Mouse (Mus musculus) olfactory bulb, adult 2 months (tissue): ENCODE measurements around the gene Fndc10. TPM values are rescaled to one million over a fixed set of nuclear protein-coding genes. Genes with fewer than 3 reads are reported as not detected.
A peak's percentile ranks its signal among the peaks of the same experiment; 100 is the strongest.

Experiments used
- H3K27ac ChIP-seq: fragments of 200-500 bp; 2 replicates; pipeline ENCODE4 v1.5.1; 2012; ENCODE audit warnings: low read depth, low read length; ENCODE audit not compliant: insufficient read depth
- H3K4me1 ChIP-seq: fragments of 200-500 bp; 2 replicates; pipeline ENCODE4 v1.6.1; 2012; ENCODE audit warnings: low read length; ENCODE audit not compliant: control insufficient read depth, insufficient read depth
- H3K4me3 ChIP-seq: fragments of 200-500 bp; 2 replicates; pipeline ENCODE4 v1.5.1; 2012; ENCODE audit warnings: mild to moderate bottlenecking, low read depth, low read length, moderate library complexity; ENCODE audit not compliant: insufficient read depth
- CTCF ChIP-seq: fragments of 200-500 bp; IDR thresholded peaks from 2 replicates; pipeline ENCODE4 v1.5.1; 2012; ENCODE audit warnings: low read depth, mild to moderate bottlenecking, low read length, moderate library complexity; ENCODE audit not compliant: insufficient read depth
- POLR2A ChIP-seq: fragments of 200-500 bp; IDR thresholded peaks from 2 replicates; pipeline ENCODE4 v1.6.1; 2012; ENCODE audit warnings: mild to moderate bottlenecking, low read depth, low read length, moderate library complexity; ENCODE audit not compliant: insufficient read depth
- WGBS: fragments of 180-500 bp; shearing (Covaris S2); methylation state at CpG from one replicate; pipeline ENCODE4 v1.1.7; 2018; 5-methylcytosine and 5-hydroxymethylcytosine counted together
- polyA plus RNA-seq: library from polyadenylated mRNA; stranded (reverse); fragments of >200 nt; gene quantifications from 2 replicates; pipeline ENCODE4 v1.2.4, GENCODE M21; 2012; ENCODE audit warnings: low replicate concordance; ENCODE audit not compliant: missing spikeins, insufficient read depth, insufficient read length

Gene Fndc10
- polyA plus RNA-seq, 1 experiment = not detected

GRCm38 (mm10) chr4:155700425-155700824 lies 6.3 kb downstream of the Fndc10 start:
- TF ChIP-seq CTCF (no peak), POLR2A (no peak)
- H3K27ac ChIP-seq = no peak overlapping the region
- H3K4me1 ChIP-seq = peaks cover 11% of the 10 kb centered on the region
- H3K4me3 ChIP-seq = no peak overlapping the region

DNA sequence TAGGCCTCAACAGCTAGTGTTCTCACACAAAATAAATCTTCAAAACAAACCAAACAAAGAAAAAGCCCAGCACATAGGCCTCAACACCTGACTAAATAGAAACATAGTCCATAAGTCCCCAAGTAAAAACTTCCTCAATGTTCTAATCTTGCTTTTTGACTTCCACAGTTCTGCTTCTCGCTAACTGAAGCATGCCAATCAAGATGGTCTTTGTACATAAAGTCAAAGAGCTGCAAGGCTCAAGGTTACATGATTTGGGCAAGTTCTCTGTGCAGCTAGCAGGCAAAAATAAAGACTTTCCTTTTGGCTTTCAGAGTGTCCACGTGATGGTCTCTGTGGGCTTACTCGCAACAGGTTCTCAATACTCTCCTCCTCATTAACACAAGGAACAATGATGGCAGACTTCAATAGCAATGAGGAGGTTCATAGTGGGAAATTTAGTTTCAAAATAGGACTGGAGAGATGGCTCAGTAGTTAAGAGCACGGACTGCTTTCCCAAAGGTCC lies 9.3 kb downstream of the Fndc10 start:
- no peak for TF ChIP-seq POLR2A
- no peak for TF ChIP-seq CTCF
- WGBS = 94% methylated on average over 4 of the region's 4 CpGs

GRCm38 (mm10) chr4:155704721-155705591 lies 10.8 kb downstream of the Fndc10 start, which contains the start of gene Ssu72:
TSS of gene Ssu72 (plus strand) at chr4:155704800.
- peak within 1 kb of the TSS; percentile 91 for H3K27ac ChIP-seq
- H3K4me3 ChIP-seq = peak within 1 kb of the TSS; percentile 89
- TF ChIP-seq CTCF = no peak
- peak; percentile 82 for TF ChIP-seq POLR2A
- under 1% methylated on average over 83 of the region's 83 CpGs for WGBS
- H3K4me1 ChIP-seq = peaks cover 2% of the 10 kb centered on the region; the same call in 1 of the 2 replicates

More for the DNA sequence above, 9.3 kb downstream of the Fndc10 start:
- peaks cover 2% of the 10 kb centered on the region; the same call in 1 of the 2 replicates for H3K4me1 ChIP-seq
- no peak overlapping the region for H3K27ac ChIP-seq
- no peak overlapping the region for H3K4me3 ChIP-seq

- TF ChIP-seq POLR2A = no peak
- no peak for TF ChIP-seq CTCF
- H3K4me3 ChIP-seq = peak overlapping the region; percentile 89
- H3K4me1 ChIP-seq = peaks cover 2% of the 10 kb centered on the region; the same call in 1 of the 2 replicates
- under 1% methylated on average over 19 of the region's 19 CpGs for WGBS
- H3K27ac ChIP-seq = peak overlapping the region; percentile 91
Measured at GRCm38 (mm10) chr4:155705592-155705929, 11.4 kb downstream of the Fndc10 start.

DNA sequence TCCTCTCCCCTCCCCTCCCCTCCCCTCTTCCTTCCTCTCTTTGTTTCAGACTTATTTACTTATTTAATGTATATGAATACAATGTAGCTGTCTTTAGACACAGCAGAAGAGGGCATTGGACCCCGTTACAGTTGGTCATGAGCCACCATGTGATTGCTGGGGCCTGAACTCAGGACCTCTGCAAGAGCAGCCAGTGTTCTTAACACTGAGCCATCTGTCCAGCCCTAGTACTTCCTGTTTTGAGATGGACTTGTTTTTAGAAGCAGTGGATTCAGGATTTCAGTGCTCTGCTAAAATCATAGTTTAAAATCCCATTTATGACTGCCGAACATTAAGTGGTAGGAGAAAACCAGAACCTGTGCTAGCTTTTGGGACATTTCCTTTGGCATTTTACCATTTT lies 14.4 kb downstream of the Fndc10 start:
- Histone ChIP-seq H3K4me1 (peaks cover 2% of the 10 kb centered on the region; the same call in 1 of the 2 replicates), H3K4me3 (no peak overlapping the region), H3K27ac (no peak overlapping the region)
- WGBS = 77% methylated on average over 2 of the region's 2 CpGs
- TF ChIP-seq CTCF = no peak
- no peak for TF ChIP-seq POLR2A

GRCm38 (mm10) chr4:155708988-155709387 lies 14.8 kb downstream of the Fndc10 start:
- H3K4me1 ChIP-seq = peaks cover 2% of the 10 kb centered on the region; the same call in 1 of the 2 replicates
- H3K27ac ChIP-seq = no peak overlapping the region
- no peak for TF ChIP-seq CTCF
- TF ChIP-seq POLR2A = no peak
- H3K4me3 ChIP-seq = no peak overlapping the region

- peak overlapping the region; percentile 27 for H3K27ac ChIP-seq
- TF ChIP-seq CTCF (no peak), POLR2A (no peak)
- no peak overlapping the region for H3K4me3 ChIP-seq
- H3K4me1 ChIP-seq = peaks cover 2% of the 10 kb centered on the region; the same call in 1 of the 2 replicates
- WGBS = 21% methylated on average over 6 of the region's 6 CpGs
Measured at GRCm38 (mm10) chr4:155710521-155711252, 16.5 kb downstream of the Fndc10 start.

DNA sequence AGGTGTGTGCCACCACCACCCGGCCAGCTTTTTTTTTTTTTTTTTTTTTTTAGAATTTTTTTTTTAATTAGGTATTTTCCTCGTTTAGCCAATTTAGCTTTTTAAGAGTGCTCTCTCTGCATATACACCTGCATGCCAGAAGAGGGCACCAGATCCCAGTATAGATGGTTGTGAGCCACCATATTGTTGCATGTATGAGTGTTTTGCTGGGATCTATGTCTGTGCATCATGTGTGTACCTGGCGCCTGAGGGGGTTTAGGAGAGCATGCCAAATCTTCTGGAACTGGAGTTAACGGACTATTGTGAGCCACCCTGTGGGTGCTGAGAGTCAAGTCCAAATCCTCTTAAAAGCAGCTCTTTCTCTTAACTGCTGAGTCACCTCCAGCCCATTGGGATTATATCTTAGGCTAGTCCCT lies 27.5 kb downstream of the Fndc10 start:
- 39% methylated on average over 4 of the region's 4 CpGs for WGBS
- H3K4me3 ChIP-seq = no peak overlapping the region

DNA sequence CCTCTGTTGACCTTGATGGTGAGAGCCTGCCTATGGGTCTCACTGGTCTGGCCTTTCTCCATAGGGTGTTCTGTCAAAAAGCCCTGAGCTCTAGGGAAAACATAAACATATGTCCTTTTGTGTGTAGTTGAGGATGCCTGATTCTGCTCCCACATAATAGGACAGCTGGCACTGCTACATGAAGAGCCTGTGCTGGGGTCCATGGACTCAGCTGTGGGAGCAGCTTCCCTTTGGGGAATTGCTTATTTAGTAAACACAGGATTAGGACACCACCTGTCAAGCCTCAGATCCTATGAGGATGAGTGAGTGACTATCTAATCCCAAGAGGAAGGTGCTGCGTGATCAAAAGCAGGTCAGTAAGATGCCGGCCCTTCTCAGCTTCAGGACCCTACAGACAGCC lies 33.9 kb downstream of the Fndc10 start:
- Histone ChIP-seq H3K27ac (no peak overlapping the region), H3K4me3 (no peak overlapping the region), H3K4me1 (no peaks in the 10 kb centered on the region)
- 89% methylated on average over 2 of the region's 2 CpGs for WGBS
- TF ChIP-seq CTCF = no peak
- TF ChIP-seq POLR2A = no peak

More for the DNA sequence above, 27.5 kb downstream of the Fndc10 start:
- Histone ChIP-seq H3K4me1 (no peaks in the 10 kb centered on the region), H3K27ac (no peak overlapping the region)
- no peak for TF ChIP-seq POLR2A
- no peak for TF ChIP-seq CTCF
